Mouse (Mus musculus): Measurements from ENCODE around the gene Cd300lb.
"Not testable (repeated sequence)": the region's sequence is repeated elsewhere in the genome, so short reads cannot be mapped to it uniquely, and the experiment has no call there.

Gene Cd300lb

DNA sequence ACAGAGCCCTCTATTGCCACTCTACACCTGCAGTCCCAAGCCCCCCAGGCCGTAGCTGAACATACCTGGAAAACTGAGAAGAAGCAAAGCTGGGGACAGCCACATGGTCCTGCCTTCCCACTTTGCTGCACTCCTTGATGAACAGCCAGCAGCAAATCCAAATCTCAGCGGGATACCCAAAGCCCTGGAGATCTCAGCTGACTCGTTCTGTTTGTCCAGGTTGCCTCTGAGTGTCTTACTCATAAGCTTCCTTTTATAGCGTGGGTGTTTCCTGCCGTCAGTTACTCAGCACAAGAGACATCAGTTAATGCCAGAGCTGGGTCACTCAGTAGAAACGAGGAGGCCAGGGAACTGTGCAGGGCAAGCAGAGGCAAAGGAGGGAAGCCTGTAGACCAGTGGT is at the start of gene Cd300lb:
Gene Cd300lb, minus strand, starts transcription at position 243 of the 400 bp plus-strand sequence.
- DNase-seq (ENCODE audit: low spot score) = no peak

DNA sequence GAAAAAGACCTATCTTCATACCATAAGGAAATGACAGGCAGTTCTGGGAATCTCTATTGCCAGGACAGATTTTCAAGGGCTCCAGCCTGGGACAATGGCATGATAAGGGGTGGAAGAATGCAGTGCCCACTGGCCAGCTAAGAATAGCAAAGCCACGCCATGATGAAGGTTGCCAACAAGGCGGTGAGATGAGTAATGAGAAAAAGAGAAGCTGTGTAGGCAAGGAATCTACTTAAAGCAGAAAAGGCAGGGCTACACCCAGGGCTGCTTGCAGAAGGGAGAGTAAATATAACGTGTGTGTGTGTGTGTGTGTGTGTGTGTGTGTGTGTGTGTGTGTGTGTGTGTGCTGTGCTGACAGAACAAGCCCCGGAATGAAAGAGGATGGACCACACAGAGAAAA is 47.7 kb upstream of the Cd300lb start:
- DNase-seq (ENCODE audit: low spot score) = no peak

DNA sequence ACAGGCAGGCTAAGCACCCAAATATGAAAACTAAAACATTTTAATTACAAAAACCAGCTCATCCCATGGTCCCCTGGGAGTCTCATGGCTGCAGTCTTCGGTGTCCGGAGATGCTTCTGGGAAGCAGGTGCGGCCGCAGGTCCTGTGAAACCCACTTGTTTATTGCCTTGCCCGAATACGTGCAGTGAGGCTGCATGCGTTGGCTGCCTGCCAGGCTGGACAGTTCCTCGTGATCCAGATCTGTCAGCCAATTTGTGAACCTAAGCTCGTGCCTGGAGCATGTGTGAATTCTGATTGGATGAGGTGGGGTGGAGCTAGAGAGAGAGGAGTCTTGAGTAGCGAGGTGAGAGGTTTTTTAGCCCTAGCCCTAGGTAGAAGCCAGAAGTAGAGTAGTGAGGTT is 38.5 kb upstream of the Cd300lb start:
- no peak for DNase-seq (ENCODE audit: low spot score)

DNA sequence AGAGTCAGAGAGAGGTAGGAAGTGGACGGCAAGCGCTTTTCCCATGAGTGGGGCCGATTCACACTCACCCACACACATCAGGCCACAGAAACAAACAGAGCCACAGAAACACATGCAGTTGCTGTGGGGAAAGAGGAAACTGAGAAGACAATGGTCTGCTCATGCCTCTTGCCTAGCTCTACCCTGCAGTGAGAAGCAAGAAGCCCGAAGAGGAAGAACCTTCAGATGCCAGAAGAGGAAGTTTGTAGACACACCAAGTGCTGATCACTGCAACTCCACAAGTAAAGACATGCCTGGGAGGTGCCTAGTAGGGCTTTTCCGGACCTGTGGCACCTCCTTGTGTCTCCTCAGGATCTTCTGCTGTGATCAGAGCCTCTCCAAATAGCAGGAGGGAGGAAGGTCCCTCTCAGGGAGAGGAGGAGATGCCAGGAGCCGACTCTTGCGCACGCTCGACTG is 34.6 kb upstream of the Cd300lb start, which contains the start of gene Cd300c:
Gene Cd300c, minus strand, starts transcription at position 406 of the 456 bp plus-strand sequence.
- no peak for DNase-seq (ENCODE audit: low spot score)

DNA sequence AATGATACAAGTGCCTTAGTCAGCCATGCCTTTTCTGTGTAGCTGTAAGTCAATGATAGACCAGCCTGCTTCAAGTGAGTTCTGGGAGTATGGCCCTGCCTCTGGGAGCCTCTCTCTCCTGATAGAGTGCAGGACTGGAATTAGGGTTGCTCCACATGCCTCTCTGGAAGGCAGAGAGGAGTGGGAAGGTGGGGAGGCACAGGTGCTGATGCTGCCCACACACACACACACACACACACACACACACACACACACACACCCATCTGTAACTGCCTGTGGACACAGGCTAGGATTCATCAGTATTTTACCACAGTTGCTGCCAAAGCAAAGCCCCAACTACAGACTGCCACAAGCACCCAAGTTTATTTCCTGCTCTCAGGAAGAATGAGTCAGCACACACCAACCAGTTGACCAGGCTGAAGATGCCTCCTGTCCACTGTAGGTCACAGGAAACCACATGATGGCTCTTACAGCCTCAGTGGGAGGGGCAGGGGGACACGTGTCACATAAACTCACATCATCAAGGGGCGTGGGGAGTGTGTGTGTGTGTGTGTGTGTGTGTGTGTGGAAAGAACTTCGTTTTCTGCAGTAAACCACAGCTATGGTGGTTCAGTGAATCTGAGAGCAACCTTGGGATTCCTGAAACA is 31.1 kb upstream of the Cd300lb start:
- DNase-seq (ENCODE audit: low spot score) = no peak

DNA sequence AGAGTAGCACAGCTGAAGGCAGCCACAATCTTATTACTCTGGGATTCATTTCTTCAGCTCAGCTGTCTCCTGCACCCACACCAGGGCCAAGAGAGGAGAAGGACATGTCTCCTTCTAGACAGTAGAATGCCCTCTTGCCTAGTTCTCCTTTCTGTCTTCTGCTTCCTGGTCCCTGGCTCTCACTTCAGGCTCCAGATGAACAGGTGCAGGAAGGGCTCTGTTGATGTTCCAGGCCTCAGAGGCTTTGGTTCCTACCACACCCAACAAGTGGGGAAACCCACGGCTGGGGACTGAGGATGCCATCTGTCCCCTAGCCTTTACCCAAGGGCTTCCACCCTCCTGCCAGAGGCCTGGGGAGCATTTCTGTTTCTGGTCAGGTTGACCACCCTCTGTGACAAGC is 26.2 kb upstream of the Cd300lb start:
- no peak for DNase-seq (ENCODE audit: low spot score)

DNA sequence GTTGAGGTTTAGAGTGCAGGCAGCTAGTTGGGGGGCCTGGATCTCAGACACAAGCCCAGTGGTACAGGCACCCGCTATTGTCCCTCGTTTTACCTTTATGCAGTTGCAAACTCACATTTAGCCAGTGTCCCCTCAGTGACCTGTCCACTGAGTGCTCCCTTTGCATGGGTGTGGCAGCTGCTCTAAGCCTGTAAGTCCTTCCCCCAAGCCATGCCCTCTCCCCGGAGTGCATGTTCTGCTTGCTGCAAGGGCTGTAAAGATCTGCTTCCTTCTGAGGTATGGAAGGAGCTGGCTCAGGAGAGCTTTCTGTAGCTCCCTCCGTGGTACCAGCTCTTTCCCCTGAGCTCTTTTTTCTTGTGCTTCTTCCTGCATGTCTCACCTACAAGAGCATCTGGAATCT is 595 bp downstream of the Cd300lb start:
- no peak for DNase-seq (ENCODE audit: low spot score)

DNA sequence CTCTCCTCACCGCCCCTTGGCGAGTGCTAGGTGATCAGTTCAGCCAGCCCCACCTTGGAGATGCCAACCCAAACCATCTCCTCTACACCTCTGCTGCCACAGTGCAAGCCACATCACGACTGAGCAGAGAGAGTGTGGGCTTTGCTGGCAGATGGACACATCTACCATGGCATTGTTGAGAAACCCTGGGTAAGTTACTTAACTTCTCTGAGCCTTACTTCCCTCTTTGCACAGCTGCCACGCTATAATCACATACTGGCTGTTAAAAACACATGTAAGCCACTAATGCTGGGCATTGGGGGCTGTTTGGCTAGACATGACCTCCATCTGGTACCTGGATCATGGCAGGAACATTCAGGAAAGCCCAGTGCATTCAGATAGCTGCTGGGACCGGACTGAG is 3.1 kb downstream of the Cd300lb start:
- no peak for DNase-seq (ENCODE audit: low spot score)

DNA sequence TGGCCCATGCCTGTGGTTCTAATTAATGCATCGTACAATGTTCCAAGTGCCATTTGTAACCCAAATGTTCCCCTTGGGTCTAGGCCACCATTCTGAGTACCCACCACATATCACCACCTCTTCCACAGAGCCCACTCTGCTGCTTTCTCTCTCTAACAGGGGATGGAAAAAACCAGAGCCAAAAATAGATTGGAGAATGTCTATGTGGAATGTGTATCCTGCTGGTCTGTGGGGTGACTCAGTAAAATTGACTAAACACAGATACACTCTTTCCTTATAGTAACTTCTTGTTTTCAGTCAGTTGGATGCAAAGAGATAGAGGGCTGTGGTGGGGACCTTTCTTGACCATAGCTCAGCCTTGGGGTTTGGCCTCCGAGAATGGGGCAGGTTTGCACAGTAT is 4.6 kb downstream of the Cd300lb start:
- DNase-seq (ENCODE audit: low spot score) = no peak

DNA sequence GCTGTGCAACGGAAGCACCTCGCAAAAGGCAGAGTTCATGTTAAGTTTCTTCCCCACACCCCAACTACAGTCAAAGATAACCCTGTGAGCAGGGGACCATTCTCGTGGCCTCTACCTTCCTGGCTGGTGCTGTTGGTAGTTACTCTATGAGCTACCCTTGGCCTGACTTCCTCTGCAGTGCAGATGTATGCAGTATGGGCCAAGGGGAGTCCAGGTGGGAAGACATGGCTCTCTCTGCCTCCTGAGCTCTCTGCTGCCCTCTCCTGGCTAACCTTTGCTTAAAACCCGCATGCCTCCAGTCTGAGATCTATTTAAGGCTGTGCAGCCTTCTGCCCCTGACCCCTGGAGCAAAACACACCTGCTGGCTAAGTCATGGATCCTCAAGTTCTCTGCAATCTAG is 10.2 kb downstream of the Cd300lb start:
- DNase-seq (ENCODE audit: low spot score) = peak; percentile 27

DNA sequence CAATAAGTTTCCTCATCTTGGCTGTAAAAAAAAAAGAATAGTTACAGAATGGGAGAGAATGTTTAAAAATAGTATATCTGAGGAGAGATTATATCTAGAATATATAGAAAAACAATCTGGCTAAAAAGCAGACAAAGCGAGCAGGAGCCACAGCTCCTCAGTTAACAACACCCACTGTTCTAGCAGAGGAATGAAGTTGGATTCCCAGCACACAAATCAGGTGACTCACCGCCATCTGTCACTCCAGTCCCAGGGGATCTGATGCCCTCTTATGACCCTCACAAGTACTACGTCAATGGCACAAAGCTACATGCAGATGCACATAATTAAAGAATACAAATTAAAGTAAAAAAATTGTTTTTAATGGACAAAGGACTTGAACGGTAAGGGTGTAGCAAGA is 11.7 kb downstream of the Cd300lb start:
- DNase-seq (ENCODE audit: low spot score) = no peak

DNA sequence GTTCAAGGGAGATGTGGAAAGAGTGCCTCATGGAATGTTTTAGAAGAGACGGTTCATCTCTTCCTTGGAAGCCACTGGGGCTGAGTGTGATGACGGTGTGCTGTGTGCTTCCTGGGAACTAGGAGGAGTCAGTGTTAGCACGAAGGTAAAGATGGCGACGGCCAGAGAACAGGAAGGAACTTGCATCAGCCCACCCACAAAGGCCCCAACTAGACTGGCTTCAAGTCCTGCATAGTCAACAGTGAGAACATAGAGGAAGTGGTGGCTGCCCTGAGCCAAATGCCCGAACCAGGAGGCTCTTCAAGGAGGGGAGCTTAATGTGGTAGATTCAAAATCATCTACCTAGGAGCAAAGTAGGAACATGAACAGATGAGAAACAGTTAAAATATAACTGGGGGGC is 17.1 kb downstream of the Cd300lb start:
- DNase-seq (ENCODE audit: low spot score) = no peak

DNA sequence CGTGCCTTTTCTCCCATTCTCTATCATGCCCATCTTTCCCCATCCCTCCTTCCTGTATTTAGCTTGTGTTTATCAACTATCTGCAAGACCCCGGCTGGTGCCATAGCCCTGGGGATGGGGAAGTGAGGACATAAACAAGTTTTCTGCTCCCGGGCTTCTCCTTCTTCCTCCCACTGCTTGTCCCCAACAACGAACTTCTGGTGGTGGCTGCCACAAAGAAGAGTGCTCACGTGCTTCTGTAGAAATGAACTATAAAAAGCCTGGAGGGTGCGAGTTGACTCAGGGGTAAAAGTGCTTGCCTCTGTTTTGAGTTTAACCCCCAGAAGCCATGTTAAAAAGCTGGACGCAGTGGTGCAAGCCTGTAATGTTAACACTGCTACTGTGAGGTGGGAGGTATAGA is 19.2 kb downstream of the Cd300lb start:
- DNase-seq (ENCODE audit: low spot score) = no peak

DNA sequence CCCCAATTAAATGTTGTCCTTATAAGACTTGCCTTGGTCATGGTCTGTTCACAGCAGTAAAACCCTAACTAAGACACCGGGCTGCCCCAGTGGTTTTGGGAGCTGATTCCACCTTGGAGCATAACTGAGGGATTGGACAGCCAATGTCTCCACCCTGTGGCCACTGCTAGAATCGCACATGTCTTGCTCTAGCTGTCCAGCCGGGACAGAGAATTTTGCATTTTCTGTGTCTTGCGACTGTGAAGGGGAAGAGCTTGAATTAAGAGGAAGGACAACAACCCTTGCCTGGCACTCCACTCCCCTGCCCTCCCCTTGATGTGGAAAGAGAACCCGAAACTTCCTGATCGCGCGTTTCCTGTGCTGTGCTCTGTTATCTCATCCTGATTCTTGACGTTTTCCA is 21.3 kb downstream of the Cd300lb start:
- peak; percentile 35 for DNase-seq (ENCODE audit: low spot score)

DNA sequence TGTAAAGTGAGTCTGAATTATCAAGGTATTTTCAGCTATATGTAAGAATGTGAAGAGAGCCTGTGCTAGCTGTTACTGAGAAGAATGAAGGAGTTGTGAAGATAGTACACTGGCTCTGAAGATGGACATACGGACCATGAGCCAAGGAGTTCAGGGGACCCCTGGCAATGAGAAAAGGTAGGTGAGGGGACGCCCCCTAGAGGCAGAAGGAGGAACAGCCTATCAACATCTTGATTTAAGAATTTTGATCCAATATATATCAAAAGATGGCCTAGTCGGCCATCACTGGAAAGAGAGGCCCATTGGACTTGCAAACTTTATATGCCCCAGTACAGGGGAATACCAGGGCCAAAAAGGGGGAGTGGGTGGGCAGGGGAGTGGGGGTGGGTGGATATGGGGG is 24.6 kb downstream of the Cd300lb start:
- DNase-seq (ENCODE audit: low spot score) = not testable (repeated sequence)

DNA sequence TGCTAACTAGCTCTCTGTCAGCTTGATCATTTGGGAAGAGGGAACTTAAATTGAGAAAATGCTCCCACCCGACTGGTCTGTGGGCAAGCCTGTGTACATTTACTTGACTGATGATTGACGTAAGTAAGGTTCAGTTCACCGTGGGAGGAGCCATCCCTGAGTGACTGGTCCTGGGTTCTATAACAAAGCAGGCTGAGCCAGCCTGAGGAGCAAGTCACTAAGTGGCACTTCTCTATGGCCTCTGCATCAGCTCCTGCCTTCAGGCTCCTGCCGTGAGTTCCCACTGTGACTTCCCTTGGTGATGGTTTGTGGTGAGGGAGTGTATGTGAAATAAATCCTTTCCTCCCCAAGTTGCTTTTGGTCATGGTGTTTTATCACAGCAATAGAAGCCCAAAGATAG is 26.1 kb downstream of the Cd300lb start:
- DNase-seq (ENCODE audit: low spot score) = no peak

DNA sequence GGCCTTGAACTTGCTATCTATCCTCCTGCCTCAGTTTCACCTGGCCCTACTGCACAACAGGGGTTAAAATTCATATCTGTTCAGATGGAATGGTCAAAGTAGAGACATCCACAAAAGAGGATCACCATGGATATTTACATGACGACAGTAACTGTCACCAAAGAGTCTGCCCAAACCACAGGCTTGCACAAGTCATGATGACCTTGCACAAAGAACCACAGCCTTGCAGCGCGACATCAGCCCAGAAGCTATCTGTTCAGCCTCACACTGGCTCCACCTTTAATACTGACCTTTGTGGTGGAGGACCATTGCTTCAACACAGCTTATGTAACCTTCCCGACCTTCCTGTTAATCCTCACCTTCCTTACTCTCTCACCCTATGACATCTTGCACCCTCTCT is 26.6 kb downstream of the Cd300lb start:
- no peak for DNase-seq (ENCODE audit: low spot score)

DNA sequence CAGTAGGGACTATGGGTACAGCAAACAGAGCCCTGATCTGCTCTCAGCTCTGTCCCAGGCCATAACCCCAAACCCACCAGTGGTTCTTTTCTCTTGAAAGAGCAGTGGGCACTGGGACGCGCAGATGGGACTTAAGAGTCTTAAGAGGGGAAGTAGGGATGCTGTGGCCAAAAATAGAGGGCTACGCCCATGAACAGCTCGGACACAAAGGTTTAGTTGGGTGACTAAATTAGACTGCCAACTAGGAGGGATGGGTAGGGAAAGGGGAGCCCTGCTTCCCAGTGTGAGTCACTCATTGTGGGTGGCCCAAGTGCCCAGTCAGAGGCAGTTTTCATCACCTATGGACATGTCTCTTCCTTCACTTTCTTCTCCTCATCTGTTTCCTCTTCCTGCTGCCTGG is 31.0 kb downstream of the Cd300lb start:
- no peak for DNase-seq (ENCODE audit: low spot score)

DNA sequence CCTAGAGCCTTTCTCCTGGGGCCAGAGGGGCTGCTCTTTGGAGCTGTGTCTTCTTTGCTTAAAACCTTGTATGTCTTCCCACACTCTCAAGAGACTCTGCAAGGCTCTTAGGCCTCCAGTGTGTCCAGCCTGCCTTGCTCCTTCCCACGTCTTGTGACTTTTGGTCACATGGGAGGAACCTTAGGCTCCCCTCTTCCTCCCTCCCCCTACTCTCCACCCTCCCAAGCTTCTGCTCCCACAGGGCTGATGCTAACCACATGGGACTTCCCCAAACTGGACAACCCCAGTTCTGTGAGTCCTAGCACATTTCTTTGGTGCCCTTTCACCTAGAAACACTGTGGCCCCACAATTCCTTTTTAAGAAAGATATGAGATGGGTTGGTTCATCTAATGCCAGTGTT is 36.2 kb downstream of the Cd300lb start:
- no peak for DNase-seq (ENCODE audit: low spot score)

DNA sequence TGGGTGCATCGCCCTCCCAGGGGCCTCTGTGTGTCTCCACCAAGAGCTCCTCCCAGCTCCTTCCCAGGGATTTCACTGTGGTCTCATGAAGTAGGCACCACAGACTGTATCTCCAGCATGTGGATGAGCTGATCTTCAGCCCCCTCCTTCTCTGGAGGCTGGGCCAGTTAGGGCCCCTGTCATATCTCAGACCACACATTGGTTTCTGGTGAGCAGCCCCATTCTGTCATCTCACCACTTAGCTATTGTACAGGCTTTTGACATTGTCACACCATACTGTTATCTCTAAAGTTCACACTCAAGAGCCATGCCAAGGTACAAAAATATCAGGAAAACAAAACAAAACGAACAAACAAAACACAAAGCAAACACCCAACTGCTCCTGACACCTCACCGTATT is 38.1 kb downstream of the Cd300lb start:
- DNase-seq (ENCODE audit: low spot score) = no peak

DNA sequence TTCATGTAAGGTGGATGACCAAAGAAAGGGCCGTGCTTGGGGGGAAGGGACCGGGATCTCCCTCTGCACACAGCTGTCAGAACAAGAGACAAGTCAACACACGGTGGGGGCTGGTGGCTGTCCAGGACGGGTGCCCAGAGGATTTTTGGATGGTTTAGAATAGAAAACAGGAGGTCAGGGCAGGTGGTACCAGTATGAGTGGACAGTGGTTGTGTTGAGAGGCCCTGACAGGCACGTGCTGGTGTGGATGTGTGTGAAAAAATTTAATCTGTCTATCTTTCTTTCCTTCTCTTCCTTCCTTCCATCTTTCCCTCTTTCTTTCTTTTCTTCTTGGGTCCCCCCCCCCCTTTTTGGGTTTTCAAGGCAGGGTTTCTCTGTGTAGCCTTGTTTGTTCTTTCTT is 43.6 kb downstream of the Cd300lb start:
- DNase-seq (ENCODE audit: low spot score) = no peak

DNA sequence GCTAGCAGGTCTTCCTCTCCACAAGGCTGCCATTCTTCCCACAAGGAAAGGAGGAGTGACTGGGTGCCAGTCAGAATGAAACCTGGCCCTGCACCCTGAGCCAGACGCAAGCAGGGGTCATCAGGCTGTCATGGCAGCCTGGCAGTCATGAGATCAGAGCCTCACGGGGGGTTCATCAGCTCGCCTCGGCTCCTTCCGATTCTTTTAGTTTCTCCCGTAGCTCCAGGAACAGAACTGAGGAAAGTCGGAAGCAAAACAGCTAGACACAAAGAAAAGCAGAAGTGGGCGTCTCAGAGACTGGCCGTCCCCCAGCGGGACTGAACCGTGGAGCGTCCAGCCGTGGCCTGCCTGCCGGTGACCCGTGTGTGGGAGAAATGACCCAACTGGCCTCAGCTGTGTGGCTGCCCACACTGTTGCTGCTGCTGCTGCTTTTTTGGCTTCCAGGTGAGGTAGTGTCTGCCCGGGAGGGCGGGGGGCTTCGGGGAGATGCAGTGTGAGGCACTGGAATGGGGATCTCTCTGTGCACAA is 44.1 kb downstream of the Cd300lb start, which contains the start of gene Cd300a:
Gene Cd300a, plus strand, starts transcription at position 51 of the 528 bp plus-strand sequence.
- DNase-seq (ENCODE audit: low spot score) = no peak

DNA sequence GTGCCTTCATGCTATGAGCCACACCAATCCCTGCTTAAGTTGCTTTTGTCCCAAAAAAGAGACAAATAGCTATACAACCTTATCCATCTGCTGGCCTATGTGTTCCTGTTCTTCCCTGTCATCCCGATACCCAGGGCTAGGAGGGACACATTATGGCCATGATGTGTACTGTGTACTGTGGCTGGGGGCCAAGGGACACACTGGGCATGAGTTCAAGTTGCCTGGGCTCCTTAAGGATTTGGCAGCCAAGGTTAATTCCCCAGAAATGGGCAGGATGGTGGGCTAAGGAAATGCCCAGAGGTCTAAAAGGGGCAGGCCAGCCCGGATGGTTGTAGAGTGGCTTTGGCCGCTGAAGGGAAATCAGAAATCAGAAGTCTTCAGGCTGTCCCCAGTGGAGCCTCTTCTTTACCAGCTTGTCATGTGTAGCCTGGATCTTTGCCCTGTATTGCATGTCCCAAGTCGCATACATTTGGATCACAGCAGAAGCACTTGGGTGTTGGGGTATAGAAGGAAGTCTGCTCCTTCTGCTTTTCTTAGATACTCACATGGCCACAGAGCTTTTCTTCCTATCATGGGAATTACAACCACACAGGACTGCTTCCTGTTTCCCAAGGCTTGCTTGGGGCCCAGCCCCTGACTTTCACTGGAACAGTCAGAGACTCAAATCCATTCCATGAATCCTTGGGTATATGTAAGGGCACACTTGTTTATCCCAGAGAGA is 49.6 kb downstream of the Cd300lb start:
- DNase-seq (ENCODE audit: low spot score) = no peak
